Mouse (Mus musculus): Measurements from ENCODE around the gene Ankrd63.

The Ankrd63 gene

GRCm38 (mm10) chr2:118726873-118727272, 23.1 kb upstream of the Ankrd63 start:
- no peak for DNase-seq (ENCODE audit: low spot score in 2 of 2)

- no peak for DNase-seq (ENCODE audit: low spot score in 2 of 2)
Measured at GRCm38 (mm10) chr2:118725511-118725910, 21.7 kb upstream of the Ankrd63 start.

GRCm38 (mm10) chr2:118723693-118724486, 20.1 kb upstream of the Ankrd63 start:
- DNase-seq (ENCODE audit: low spot score in 2 of 2) = no peak

- no peak for DNase-seq (ENCODE audit: low spot score in 2 of 2)
Measured at GRCm38 (mm10) chr2:118716677-118717076, 12.9 kb upstream of the Ankrd63 start.

- DNase-seq (ENCODE audit: low spot score in 2 of 2) = no peak
Measured at GRCm38 (mm10) chr2:118714230-118714629, 10.5 kb upstream of the Ankrd63 start.

- no peak for DNase-seq (ENCODE audit: low spot score in 2 of 2)
Measured at GRCm38 (mm10) chr2:118713631-118714030, 9.9 kb upstream of the Ankrd63 start.

- DNase-seq (ENCODE audit: low spot score in 2 of 2) = no peak
Measured at GRCm38 (mm10) chr2:118711038-118711494, 7.3 kb upstream of the Ankrd63 start.

GRCm38 (mm10) chr2:118709655-118710221, 6.0 kb upstream of the Ankrd63 start:
- no peak for DNase-seq (ENCODE audit: low spot score in 2 of 2)

- DNase-seq (ENCODE audit: low spot score in 2 of 2) = no peak
Measured at GRCm38 (mm10) chr2:118708472-118708871, 4.7 kb upstream of the Ankrd63 start.

- no peak for DNase-seq (ENCODE audit: low spot score in 2 of 2)
Measured at GRCm38 (mm10) chr2:118706436-118706835, 2.7 kb upstream of the Ankrd63 start.

- peak in 1 of 2 experiments; percentile 40 for DNase-seq (ENCODE audit: low spot score in 2 of 2)
Measured at GRCm38 (mm10) chr2:118702883-118703761, 641 bp downstream of the Ankrd63 start.

- no peak for DNase-seq (ENCODE audit: low spot score in 2 of 2)
Measured at GRCm38 (mm10) chr2:118701971-118702882, 1.5 kb downstream of the Ankrd63 start.

GRCm38 (mm10) chr2:118701161-118701560, 2.6 kb downstream of the Ankrd63 start:
- DNase-seq (ENCODE audit: low spot score in 2 of 2) = no peak

- peak; percentile 73 to 87 for DNase-seq (ENCODE audit: low spot score in 2 of 2)
Measured at GRCm38 (mm10) chr2:118700179-118701062, 3.3 kb downstream of the Ankrd63 start.

GRCm38 (mm10) chr2:118697955-118698354, 5.8 kb downstream of the Ankrd63 start:
- DNase-seq (ENCODE audit: low spot score in 2 of 2) = no peak

GRCm38 (mm10) chr2:118697311-118697877, 6.4 kb downstream of the Ankrd63 start:
- DNase-seq (ENCODE audit: low spot score in 2 of 2) = no peak

GRCm38 (mm10) chr2:118696451-118697308, 7.1 kb downstream of the Ankrd63 start:
- no peak for DNase-seq (ENCODE audit: low spot score in 2 of 2)

GRCm38 (mm10) chr2:118695677-118696232, 8.0 kb downstream of the Ankrd63 start:
- no peak for DNase-seq (ENCODE audit: low spot score in 2 of 2)

Measured in urinary bladder, postnatal 36 days (tissue).